Mouse (Mus musculus) liver, embryonic 12.5 days (tissue): ENCODE data around the gene Pbld1. TPM values are rescaled to one million over a fixed set of nuclear protein-coding genes. Genes with fewer than 3 reads are reported as not detected.

ENCODE experiments used
- ATAC-seq: fragments of 200-750 bp; cut with Nextera tagmentation; 2 replicates; pipeline ENCODE4 v1.8.0; 2017; ENCODE audit warnings: moderate number of reproducible peaks, mild to moderate bottlenecking, moderate library complexity
- H3K27ac ChIP-seq: fragments of 300-500 bp; sonication (generic); 2 replicates; pipeline ENCODE4 v1.5.1; 2016; ENCODE audit warnings: mild to moderate bottlenecking
- H3K27me3 ChIP-seq: fragments of 300-500 bp; sonication (generic); replicated peaks from 2 replicates; pipeline ENCODE4 v1.6.1; 2016; ENCODE audit warnings: mild to moderate bottlenecking, moderate library complexity
- H3K36me3 ChIP-seq: fragments of 300-500 bp; sonication (generic); 2 replicates; pipeline ENCODE4 v1.6.1; 2016; ENCODE audit warnings: mild to moderate bottlenecking, moderate library complexity
- H3K4me1 ChIP-seq: fragments of 300-500 bp; sonication (generic); 2 replicates; pipeline ENCODE4 v1.6.1; 2016
- H3K4me2 ChIP-seq: fragments of 300-500 bp; sonication (generic); 2 replicates; pipeline ENCODE4 v1.6.1; 2016; ENCODE audit warnings: mild to moderate bottlenecking, moderate library complexity
- H3K4me3 ChIP-seq: fragments of 300-500 bp; sonication (generic); 2 replicates; pipeline ENCODE4 v1.5.1; 2016; ENCODE audit warnings: mild to moderate bottlenecking, moderate library complexity
- H3K9ac ChIP-seq: fragments of 300-500 bp; sonication (generic); 2 replicates; pipeline ENCODE4 v1.6.1; 2016; ENCODE audit warnings: mild to moderate bottlenecking, moderate library complexity
- H3K9me3 ChIP-seq: fragments of 300-500 bp; sonication (generic); replicated peaks from 2 replicates; pipeline ENCODE4 v1.6.1; 2016; ENCODE audit warnings: mild to moderate bottlenecking, moderate library complexity
- WGBS: fragments of 180-500 bp; shearing (Covaris S2); methylation state at CpG from one replicate; pipeline ENCODE4 v1.1.7; 2016; ENCODE audit not compliant: insufficient replicate concordance; 5-methylcytosine and 5-hydroxymethylcytosine counted together
- polyA plus RNA-seq: library from polyadenylated mRNA; unstranded; fragments of >200 nt; fragmentation: Nextera tagmentation; extraction: Ambion mirVana; gene quantifications from 2 replicates; pipeline ENCODE4 v1.2.1, GENCODE M21; 2016

Gene Pbld1
- polyA plus RNA-seq, 1 experiment from 2014 or later: 2.2 TPM

DNA sequence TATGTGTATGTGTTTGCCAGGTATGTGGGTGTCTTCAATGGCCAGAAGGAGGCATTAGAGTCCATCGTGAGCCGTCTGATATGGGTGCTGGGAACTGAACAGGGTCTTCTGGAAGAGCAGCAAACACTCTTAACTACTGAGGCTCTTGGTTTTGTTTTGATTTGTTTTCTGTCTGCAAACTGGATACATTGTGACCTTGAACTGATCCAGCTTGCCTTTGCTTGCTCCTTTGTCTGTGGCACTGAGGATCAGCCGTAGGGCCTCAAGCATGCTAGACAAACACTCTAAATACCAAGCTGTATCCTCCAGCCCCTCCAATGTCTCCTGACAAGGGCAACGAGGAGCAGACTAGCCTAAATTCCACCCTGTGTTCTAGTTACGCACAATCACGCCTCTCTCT is 67.2 kb downstream of the Pbld1 start:
- no peak overlapping the region for H3K27ac ChIP-seq
- H3K36me3 ChIP-seq: no peaks in the 10 kb centered on the region
- no peak overlapping the region for H3K4me3 ChIP-seq
- H3K9me3 ChIP-seq: no peaks in the 10 kb centered on the region
- no peak overlapping the region for H3K9ac ChIP-seq
- no peak overlapping the region for H3K4me2 ChIP-seq
- 0 out of 2 replicates have a peak, but pooled peaks cover 3% of the 10 kb centered on the region for H3K27me3 ChIP-seq
- 79% methylated on average over 6 of the region's 6 CpGs for WGBS
- no peak for ATAC-seq
- no peaks in the 10 kb centered on the region for H3K4me1 ChIP-seq

Other genes with a start within 250 kb of the Pbld1 start
- 3.6 and 4.6 TPM in 2 replicates for gene Tet1, start 151.2 kb upstream of the Pbld1 start, polyA plus RNA-seq
- gene Slc25a16, start 139.5 kb upstream of the Pbld1 start, polyA plus RNA-seq: 11.9 and 12.4 TPM in 2 replicates
- 40.3 and 40.6 TPM in 2 replicates for gene Dna2, start 113.1 kb upstream of the Pbld1 start, polyA plus RNA-seq
- 4.1 and 4.2 TPM in 2 replicates for gene Rufy2, start 79.9 kb upstream of the Pbld1 start, polyA plus RNA-seq
- gene Hnrnph3, start 35.9 kb upstream of the Pbld1 start, polyA plus RNA-seq: 37.0 and 43.2 TPM in 2 replicates
- 1.2 and 1.4 TPM in 2 replicates for gene Pbld2, start 35.8 kb upstream of the Pbld1 start, polyA plus RNA-seq
- gene Atoh7, start 39.5 kb downstream of the Pbld1 start, polyA plus RNA-seq: not detected in 2 replicates
- gene Mypn, start 143.8 kb downstream of the Pbld1 start, polyA plus RNA-seq: 0.02 and 0.07 TPM in 2 replicates
- gene Herc4, start 183.6 kb downstream of the Pbld1 start, polyA plus RNA-seq: 36.3 and 38.4 TPM in 2 replicates